Mouse (Mus musculus) MEL-GATA-1-ER (cell line): ENCODE results near the gene Tmem52.

Experiments
- DNase-seq: peaks from one replicate; pipeline ENCODE4 v3.0.0-alpha.2; 2012; ENCODE audit warnings: low read depth; ENCODE audit errors: extremely low read depth

Tmem52 gene

GRCm38 (mm10) chr4:155468952-155469351 is at the start of gene Tmem52:
TSS of gene Tmem52 (plus strand) at chr4:155469114.
- DNase-seq = no peak

- DNase-seq = no peak
Measured at GRCm38 (mm10) chr4:155420137-155420536, 48.8 kb upstream of the Tmem52 start.

- DNase-seq = peak; percentile 42
Measured at GRCm38 (mm10) chr4:155421412-155422370, 47.2 kb upstream of the Tmem52 start.

GRCm38 (mm10) chr4:155423988-155424387 is 44.9 kb upstream of the Tmem52 start:
- DNase-seq = no peak

GRCm38 (mm10) chr4:155426272-155426671 is 42.6 kb upstream of the Tmem52 start:
- no peak for DNase-seq

GRCm38 (mm10) chr4:155428442-155428841 is 40.5 kb upstream of the Tmem52 start:
- no peak for DNase-seq

GRCm38 (mm10) chr4:155429202-155429601 is 39.7 kb upstream of the Tmem52 start:
- DNase-seq = no peak

GRCm38 (mm10) chr4:155432358-155432757 is 36.6 kb upstream of the Tmem52 start:
- no peak for DNase-seq

- no peak for DNase-seq
Measured at GRCm38 (mm10) chr4:155433993-155434392, 34.9 kb upstream of the Tmem52 start.

GRCm38 (mm10) chr4:155442808-155443207 is 26.1 kb upstream of the Tmem52 start:
- DNase-seq = no peak

GRCm38 (mm10) chr4:155451597-155451996 is 17.3 kb upstream of the Tmem52 start:
- DNase-seq = no peak

- DNase-seq = no peak
Measured at GRCm38 (mm10) chr4:155458575-155458974, 10.3 kb upstream of the Tmem52 start.

GRCm38 (mm10) chr4:155463050-155463449 is 5.9 kb upstream of the Tmem52 start:
- no peak for DNase-seq

GRCm38 (mm10) chr4:155463611-155464010 is 5.3 kb upstream of the Tmem52 start:
- no peak for DNase-seq

GRCm38 (mm10) chr4:155464061-155464460 is 4.9 kb upstream of the Tmem52 start:
- no peak for DNase-seq

GRCm38 (mm10) chr4:155465607-155466006 is 3.3 kb upstream of the Tmem52 start:
- DNase-seq = no peak

- no peak for DNase-seq
Measured at GRCm38 (mm10) chr4:155466080-155466479, 2.8 kb upstream of the Tmem52 start.

GRCm38 (mm10) chr4:155467237-155468010 is 1.5 kb upstream of the Tmem52 start:
- DNase-seq = no peak

- DNase-seq = no peak
Measured at GRCm38 (mm10) chr4:155469590-155470262, 812 bp downstream of the Tmem52 start.

- DNase-seq = no peak
Measured at GRCm38 (mm10) chr4:155470263-155470953, 1.5 kb downstream of the Tmem52 start.

GRCm38 (mm10) chr4:155470997-155471396 is 2.1 kb downstream of the Tmem52 start:
- no peak for DNase-seq
